Mouse (Mus musculus) lung, adult 18-20 months (tissue): ENCODE measurements at regions not wholly inside any gene's neighbourhood (a gene's known extent, or its start where the extent isn't known, plus 50 kb on each side); places are given as distances from the start of the nearest gene placed in this dataset.
"Not testable (repeated sequence)": the region's sequence is repeated elsewhere in the genome, so short reads cannot be mapped to it uniquely, and the experiment has no call there.

Source experiments
- DNase-seq, 2 experiments: peaks; one replicate each; pipeline ENCODE4 v3.0.0; 2022; ENCODE audit warnings: mixed read lengths in 2 of 2

DNA sequence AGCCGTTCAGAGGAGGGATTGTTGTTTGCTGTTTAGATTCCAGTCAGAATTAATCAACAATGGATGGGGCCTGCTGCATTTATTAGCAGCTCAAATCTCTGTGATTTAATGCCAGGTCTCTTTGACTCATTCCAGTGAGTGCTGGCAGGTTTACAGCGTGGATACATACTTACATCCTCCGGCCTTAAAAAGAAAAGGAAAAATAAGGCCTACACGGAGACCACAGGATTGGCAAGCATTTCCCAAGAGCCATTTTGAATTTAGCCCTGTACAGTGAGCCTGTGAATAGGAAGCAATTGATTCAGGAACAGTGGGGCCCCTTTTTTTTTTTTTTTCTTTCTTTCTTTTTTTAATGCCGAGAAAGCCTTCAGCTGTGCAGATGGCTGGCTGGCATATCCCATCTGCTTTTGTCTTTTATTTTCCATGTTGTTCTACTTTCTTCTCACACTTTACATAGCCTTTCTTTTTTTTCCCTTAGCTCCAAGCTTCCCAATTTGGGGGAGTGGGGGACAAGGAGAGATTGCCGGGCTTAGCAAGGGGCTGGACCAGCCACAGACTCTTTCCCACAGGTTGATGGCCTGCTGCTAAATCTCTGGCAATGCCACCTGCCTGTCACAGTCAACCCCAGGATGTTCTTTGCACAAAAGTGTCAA is 92.6 kb upstream of the Gm5148 start:
- DNase-seq, result no peak

- no peak for DNase-seq
Measured at GRCm38 (mm10) chr3:37815771-37816170, 91.5 kb upstream of the Gm5148 start.

DNA sequence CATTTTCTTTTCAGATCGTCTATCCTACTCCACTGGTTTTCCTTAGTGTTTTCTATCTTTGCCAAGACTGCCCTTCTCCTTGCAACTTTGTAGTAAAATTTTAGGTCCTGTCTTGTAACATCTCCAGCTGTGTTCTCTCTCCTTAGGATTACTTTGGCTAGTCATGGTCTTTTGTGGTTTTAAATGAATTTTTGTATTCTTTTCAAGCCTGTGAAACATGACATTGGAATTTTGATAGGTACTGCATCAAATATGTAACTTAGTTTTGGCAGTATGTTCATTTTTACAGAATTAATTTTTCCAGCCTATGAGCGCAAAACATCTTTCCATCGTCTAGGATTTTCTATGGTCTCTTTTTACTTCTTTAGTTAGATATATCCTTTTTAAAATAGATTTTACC is 88.6 kb upstream of the Gm5148 start:
- DNase-seq, result no peak

- DNase-seq, result no peak
Measured at GRCm38 (mm10) chr3:37811429-37811828, 87.1 kb upstream of the Gm5148 start.

- no peak for DNase-seq
Measured at GRCm38 (mm10) chr3:37810763-37811162, 86.5 kb upstream of the Gm5148 start.

GRCm38 (mm10) chr3:37805805-37806148 is 81.5 kb upstream of the Gm5148 start:
- no peak for DNase-seq

GRCm38 (mm10) chr3:37804941-37805804 is 80.9 kb upstream of the Gm5148 start:
- no peak for DNase-seq

DNA sequence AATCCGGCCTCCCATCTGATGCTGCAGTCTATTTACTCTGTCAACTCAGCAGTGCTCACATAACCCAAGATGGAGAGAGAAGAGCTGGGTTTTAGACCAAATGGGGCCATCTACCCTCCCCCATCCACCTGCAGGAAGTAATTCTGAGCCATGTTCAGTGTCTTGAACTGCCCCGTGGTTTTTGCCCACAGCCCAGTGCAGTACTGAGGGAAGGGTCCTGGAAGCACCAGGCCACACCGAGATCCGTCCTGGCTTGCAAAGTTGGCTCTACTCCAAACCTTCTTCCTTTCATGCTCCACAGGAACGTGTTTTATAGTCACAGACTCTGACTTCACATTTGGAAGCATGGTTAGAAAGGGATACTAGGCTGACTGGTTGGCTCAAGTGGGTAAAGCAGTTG is 80.0 kb upstream of the Gm5148 start:
- DNase-seq, result no peak

DNA sequence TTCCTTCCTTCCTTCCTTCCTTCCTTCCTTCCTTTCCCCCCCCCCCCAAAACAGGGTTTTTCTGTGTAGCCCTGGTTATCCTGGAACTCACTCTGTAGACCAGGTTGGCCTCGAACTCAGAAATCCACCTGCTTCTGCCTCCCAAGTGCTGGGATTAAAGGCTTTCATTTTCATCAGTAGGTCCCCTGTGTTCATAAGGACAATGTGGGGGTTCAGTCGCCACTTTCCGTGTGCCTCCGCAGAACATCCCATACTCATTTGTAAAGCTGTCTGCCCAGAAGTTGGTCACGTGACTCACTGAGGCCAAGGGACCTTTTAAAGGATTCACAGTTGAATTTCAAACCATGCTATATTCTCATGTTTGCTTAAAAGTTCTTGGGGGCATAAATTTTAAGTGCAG is 79.5 kb upstream of the Gm5148 start:
- not testable (repeated sequence) for DNase-seq

GRCm38 (mm10) chr3:37801551-37801950 is 77.3 kb upstream of the Gm5148 start:
- no peak for DNase-seq

GRCm38 (mm10) chr3:37799809-37800208 is 75.5 kb upstream of the Gm5148 start:
- DNase-seq, result no peak

DNA sequence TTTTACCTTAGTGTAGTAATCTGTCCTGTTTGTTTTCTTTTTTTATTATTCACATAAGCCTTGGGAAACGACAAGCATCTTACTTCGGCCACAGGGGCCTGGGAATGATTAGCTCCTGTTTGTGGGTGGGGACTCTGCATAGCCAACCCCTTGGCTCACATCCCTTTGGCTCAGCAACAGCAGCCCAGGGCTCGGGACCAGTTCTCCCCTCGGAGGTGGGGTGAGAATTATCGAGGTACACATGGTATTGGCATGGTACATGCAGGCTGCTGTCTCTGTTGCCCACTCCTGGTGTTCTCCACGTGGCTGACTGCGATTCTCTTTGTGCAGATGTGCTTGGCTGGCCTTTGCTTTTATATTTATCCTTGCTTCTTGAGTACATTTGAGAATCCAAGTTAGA is 65.4 kb upstream of the Gm5148 start:
- DNase-seq, result no peak

DNA sequence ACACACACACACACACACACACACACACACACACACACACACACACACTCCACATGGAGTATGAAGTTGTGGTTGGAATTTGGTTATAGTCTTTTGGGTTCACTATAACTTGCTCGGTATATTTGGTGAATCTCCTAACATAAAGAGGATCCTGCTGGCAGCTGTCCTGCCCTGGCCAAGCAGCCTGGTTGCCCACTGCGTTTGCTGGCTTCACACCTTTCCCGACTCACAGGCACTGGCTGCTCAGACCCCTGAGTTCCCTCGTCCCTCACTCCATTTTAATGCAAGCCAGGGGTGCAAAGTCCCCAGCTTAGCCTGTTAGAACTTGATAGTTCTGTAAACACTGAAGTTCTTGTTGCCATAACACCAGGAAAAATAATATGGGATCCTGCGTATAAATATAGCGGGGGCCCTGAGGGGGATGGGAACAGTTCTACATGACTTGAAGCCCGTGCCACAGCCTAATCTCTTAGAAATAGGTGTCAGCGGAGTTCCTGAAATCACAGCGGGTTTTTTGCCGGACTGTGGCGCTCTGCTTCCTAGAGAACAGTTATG is 64.9 kb upstream of the Gm5148 start:
- DNase-seq, result no peak

- no peak for DNase-seq
Measured at GRCm38 (mm10) chr3:37788366-37788765, 64.1 kb upstream of the Gm5148 start.

DNA sequence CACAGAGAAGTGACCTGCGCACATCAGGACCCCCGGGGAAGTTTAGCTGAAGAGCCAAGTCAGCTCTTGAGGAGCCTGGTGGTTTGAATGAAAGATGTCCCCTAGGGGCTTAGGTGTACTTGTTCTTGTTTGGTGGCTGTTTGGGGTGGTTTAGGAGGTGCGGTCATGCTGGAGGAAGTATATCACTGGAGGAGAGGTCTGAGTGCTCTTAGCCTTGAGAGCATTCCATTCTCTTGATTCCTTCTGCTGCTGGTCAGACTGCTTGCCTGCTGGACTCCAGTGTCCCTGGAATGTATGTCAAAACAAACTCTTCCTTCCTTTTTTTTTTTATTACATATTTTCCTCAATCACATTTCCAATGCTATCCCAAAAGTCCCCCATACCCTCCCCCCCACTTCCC is 62.5 kb upstream of the Gm5148 start:
- peak; percentile 36 to 67 for DNase-seq

- no peak for DNase-seq
Measured at GRCm38 (mm10) chr3:37781086-37781485, 56.8 kb upstream of the Gm5148 start.

DNA sequence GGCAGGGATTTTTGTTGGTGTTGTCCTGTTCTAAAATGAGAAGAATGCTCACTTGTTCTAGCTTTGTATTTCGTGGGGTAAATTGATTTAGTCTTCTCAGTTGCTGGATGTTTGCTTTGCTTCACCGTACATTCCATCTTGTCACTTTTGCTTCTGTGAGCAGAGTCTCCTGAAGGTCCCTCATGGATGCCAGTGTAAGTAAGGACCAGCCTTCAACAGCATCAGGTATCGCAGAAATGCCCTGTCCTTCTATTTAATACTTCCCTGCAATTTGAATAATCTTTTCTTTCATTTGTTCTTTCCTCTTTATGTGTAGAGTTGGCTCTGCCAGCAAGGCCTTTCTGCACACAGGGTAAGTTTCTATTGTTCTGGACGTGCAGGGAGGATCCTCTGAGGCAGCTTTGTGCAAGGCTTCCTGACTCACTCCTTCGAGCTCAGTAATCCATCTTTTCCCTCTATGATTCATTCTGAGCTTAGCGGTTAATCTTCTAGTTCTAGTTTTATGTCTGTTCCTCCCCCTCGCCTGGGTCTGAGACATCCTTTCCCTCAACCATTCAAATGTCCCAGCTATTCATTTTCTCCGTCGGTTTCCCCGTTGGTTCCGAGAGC is 55.7 kb upstream of the Gm5148 start:
- no peak for DNase-seq

DNA sequence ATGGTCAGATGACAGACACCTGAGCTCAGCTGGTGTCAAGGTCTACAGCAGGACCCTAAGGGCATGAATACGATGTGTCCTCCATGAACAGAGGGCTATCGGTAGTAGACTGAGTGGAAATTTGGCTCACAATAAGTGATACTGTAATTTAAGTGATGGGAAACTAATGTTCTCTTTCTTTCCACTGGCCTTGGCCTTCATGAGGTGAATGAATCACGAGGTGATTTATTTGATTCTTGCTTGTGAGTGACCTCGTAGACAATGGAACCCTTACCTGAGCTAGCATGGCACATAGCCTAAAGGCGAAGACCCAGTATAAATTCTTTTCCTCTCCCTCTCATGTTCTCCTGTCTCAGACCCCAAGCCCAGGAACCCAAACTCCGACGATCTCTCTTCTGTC is 54.1 kb upstream of the Gm5148 start:
- no peak for DNase-seq

DNA sequence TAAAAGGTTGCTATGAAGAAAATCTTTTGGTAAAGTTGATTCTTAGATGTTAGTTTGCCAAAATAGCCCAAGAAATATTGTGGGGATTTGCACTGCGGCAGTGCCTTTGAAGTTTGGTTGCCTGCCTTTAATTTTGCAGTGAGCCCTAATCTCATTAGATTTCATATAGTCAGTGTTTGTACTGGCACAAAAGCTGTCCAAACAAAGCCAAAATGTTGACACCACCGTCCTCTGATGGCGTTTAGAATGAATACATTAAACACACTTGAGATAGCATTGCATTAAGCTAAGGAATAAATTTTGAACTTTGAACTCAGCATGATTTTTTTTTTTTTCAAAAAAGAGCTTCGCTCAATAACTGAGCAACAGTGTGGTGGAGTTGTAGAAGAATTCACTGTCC is 51.9 kb upstream of the Gm5148 start:
- no peak for DNase-seq
